Mouse (Mus musculus): ENCODE data around the gene Mapk6. TPM values are rescaled to one million over a fixed set of nuclear protein-coding genes. Genes with fewer than 3 reads are reported as not detected.
"Not testable (repeated sequence)": the region's sequence is repeated elsewhere in the genome, so short reads cannot be mapped to it uniquely, and the experiment has no call there.

Gene Mapk6
- total RNA-seq (2015): 64.2 and 65.1 TPM in 2 replicates
- total RNA-seq (2017): 50.3 and 53.6 TPM in 2 replicates

DNA sequence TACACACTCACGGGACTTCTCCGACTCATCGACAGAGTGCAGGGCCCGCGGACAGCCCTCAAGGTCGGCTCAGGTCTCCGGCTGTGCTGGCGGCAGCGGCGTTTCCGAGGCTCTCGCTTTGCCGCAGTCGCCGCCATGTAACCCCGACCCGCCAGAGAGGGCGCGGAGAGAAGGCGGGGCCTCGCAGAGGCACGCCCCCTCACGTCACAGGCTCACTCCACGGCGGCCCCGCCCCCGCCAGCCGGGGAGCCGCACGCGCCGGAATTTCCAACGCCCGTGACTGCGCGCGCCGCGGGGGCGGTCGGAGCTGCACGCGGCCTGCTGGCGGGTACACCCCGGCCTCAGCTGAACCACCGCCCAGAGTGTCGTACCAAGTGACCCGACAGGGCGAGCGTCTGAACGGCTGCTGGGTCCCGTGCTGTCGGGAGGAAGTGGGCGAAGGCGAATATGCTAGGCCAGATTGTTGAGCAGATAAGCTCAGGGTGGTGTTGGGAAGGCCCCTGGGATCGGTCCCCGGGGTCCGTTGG is at the start of gene Mapk6:
Gene Mapk6, minus strand, starts transcription at position 154 of the 527 bp plus-strand sequence.
- ATAC-seq (replicated peaks; ENCODE audit: poor library complexity): peak; percentile 71

DNA sequence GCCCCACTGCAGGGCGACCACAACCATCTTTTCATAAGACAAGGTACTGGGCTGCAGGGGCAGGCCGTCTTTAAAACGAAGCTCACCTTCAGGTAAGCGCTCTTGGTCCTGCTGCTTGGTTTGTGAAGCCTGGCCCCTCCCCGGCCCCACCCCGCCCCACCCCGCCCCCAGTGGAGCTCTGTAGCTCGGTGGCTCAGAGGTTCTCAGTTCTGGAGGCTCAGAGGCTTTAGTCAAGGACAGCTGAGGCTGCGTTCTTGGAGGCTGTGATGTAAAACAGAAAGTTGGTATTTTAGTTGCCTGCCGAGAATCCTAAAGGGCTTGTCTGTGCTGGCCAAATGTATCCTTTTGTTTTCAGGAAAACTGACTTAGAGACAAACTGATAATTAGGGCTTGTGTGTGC is 45.9 kb upstream of the Mapk6 start:
- no peak for ATAC-seq (replicated peaks; ENCODE audit: poor library complexity)

DNA sequence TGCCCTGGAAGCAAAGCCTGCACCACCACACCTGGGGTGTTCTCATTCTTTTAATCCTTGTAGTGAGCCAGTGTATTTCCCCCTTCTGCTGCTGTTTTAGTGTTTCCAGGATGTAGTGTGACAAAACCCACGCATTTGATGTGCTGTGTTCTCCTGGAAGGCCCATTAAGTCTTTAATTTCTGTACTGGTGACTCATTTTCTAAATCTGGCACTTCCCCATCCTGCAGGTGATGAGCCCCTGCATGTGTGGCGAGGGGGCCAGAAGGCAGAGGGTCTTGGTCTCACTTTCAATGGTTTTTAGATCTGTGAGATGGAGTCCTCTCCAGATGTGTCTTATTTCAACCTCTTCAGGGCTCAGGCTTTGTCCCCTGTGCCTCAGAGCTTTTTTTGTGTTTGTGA is 44.2 kb upstream of the Mapk6 start:
- ATAC-seq (replicated peaks; ENCODE audit: poor library complexity): no peak

DNA sequence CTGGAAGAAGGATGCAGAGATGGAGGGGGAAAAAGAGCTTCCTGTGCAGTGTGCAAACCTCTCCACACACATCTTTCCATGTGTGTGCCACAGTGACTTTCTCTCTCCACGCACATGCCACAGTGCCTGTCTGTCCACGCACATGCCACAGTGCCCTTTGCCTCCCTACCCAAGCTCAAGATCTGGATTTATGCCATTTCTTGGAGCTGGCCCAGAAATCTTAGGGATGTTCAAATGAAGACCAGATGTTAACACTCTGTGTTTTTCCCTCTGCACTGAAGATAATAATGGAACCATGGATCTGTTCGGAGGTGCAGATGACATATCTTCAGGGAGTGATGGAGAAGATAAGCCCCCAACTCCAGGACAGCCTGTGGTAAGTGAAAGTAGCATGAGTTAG is 38.2 kb upstream of the Mapk6 start:
- no peak for ATAC-seq (replicated peaks; ENCODE audit: poor library complexity)

DNA sequence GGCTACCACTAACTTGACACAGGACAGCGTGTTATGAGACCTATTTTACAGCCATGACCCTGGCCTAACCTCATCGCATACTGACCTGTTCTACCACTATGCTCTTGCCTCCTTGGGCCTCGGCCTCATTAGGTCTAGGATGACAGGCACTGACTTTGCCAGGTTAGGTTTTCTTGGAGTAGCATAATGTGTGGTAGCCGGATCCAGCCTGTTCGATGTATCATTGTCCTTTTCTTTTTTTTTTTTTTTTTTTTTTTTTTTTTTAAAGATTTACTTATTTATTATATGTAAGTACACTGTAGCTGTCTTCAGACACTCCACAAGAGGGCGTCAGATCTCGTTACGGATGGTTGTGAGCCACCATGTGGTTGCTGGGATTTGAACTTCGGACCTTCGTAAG is 36.8 kb upstream of the Mapk6 start:
- ATAC-seq (replicated peaks; ENCODE audit: poor library complexity): not testable (repeated sequence)

DNA sequence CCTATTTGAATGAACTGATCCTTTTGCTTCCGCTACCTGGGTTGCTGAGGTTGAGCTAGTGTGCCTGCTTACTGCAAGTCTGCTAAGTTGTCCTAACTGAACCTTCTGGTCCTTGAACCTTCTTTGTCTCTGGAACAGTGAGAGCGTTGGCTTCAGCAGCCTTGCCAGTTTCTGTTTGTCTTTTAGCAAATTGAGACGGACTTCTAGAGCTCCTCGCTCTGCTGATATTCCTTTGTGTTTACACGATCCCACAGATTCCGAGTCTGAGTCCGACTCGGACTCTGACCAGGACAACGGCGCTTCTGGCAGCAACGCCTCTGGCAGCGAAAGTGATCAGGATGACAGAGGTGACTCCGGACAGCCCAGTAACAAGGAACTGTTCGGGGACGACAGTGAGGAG is 35.2 kb upstream of the Mapk6 start:
- ATAC-seq (replicated peaks; ENCODE audit: poor library complexity): no peak

DNA sequence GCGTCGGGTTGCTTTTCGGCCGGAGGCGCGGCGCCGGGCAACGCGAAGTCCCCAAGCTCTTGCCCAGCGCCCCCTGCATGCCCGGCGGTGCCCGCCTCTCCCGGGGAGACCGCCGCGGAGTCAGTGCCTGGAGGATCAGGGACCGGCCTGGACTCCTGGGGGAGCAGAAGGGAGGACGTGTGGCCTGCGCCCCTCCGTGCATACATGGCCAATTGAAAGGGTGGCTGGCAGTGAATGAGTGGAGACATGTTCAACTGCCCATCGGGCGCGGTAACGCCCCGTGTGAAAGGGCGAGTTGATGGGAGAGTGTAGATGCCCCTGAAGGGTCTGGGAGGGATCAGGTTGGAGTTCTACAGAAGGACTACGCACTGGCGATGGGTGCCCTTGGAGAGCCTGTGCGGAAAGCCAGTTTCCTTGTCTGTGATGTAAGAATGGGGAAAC is 31.9 kb upstream of the Mapk6 start:
- peak; percentile 59 for ATAC-seq (replicated peaks; ENCODE audit: poor library complexity)

DNA sequence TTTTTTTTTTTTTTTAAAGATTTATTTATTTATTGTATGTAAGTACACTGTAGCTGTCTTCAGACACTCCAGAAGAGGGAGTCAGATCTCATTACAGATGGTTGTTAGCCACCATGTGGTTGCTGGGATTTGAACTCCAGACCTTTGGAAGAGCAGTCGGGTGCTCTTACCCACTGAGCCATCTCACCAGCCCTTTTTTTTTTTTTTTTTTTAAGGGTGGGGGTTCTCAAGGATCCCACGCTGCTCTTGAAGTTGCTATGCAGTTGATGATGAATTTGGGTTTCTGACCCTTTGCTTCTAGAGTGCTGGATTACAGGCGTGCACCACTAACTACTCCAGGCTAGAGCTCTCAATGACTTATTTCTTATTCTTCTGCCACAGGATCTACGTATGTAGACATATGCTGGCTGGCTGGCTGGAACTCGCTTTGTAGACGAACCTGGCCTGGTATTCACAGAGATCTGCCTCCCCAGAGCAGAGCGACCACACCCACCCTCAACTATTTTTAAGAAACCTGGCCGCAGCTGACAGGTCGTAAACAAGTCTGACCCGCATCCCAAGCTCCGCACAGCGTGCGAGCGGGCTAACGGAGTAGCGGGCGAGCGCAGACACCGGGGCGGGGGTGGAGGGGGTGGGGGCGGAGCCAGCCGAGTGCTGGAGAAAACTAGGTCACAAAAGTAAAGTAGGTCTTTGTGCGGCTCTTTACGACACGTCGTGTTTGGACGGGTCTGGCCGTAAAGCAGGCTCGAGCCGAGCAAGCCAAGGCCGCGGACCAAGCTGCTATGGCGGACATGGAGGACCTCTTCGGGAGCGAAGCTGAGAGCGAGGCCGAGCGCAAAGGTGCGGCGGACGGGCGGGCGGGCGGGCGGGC is 31.2 kb upstream of the Mapk6 start, which contains the start of gene Leo1:
Gene Leo1, plus strand, starts transcription at position 729 of the 871 bp plus-strand sequence.
- ATAC-seq (replicated peaks; ENCODE audit: poor library complexity): peak; percentile 90

DNA sequence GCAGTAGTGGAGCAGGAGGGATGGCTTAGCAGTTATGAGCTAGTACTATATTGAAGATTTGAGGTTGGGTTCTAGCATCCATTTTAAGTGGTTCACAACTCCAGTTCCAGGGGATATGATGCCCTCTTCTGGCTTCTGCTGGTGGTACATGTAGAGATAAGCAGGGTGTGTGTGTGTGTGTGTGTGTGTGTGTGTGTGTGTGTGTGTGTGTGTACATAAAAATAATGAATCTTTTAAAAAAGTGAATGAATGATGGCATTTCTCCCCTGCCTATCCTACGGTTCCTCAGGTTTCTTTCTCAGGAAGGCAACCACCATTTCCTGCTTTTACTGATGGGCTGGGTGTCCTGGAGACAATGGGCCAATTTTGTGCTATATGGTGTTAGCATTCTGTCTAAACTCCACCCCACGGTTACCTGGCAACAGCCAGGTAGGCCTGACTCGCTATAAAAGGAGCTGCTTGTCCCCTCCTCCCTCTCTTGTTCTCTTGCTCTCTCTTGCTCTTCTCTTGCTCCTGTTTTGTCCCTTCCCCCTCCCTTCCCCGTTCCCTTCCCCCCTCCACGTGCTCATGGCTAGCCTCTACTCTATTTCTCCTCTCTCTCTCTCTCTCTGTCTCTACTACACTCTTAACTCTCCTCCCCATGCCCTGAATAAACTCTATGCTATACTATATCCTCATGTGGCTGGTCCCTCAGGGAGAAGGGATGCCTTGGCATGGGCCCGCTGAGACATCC is 28.0 kb upstream of the Mapk6 start:
- ATAC-seq (replicated peaks; ENCODE audit: poor library complexity): peak; percentile 32

DNA sequence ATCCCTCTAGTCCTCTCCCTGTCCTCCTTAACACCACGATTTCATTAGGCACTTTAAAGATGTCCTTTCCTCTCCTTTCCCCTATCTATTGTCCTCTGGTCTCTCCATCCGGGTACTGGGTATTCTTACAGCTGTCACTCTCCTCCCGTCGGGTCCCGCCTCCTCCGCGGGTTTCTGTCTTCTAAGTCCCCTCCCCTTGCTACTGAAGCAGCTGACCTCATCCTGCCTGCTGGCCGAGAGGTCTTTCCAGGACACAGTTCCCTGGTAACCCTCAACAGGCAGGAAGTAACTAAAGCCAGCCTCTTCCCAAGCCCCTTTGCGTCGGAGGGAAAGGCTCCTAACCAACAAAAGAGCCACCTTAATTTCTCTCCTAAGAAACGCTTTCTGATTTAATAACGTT is 26.1 kb upstream of the Mapk6 start:
- peak; percentile 67 for ATAC-seq (replicated peaks; ENCODE audit: poor library complexity)

DNA sequence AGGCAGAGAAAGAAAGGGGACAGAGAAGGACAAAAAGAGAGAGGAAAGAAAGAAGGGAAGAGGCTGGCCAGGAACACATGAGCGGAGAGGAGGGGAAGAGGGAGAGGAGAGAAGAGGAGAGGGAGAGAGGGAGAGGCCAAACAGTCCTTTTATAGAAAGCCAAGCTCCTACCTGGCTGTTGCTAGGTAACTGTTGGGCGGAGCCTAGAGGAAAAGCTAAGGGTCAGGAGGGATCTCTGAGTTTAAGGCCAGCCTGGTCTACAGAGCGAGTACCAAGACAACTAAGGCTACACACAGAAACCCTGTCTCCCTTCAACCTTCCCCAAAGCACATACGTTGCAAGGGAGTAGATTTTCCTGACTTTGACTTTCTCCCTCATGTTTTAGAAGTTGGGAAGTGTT is 25.5 kb upstream of the Mapk6 start:
- no peak for ATAC-seq (replicated peaks; ENCODE audit: poor library complexity)

DNA sequence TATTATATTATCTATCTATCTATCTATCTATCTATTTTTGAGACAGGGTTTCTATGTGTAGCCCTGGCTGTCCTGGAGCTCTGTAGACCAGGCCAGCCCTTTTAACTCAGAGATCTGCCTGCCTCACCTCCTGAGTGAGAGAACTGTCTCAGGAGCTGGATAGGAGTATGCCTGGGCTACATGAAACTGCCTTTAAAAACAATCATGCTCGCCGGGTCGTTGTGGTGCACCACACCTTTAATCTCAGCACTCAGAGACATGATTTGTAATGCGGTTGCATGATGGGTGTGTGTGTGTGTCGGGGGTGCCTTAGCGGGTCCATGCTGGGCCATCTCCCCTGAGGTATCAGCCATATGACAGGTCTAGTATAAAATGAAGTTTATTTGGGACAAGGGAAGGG is 25.1 kb upstream of the Mapk6 start:
- no peak for ATAC-seq (replicated peaks; ENCODE audit: poor library complexity)

DNA sequence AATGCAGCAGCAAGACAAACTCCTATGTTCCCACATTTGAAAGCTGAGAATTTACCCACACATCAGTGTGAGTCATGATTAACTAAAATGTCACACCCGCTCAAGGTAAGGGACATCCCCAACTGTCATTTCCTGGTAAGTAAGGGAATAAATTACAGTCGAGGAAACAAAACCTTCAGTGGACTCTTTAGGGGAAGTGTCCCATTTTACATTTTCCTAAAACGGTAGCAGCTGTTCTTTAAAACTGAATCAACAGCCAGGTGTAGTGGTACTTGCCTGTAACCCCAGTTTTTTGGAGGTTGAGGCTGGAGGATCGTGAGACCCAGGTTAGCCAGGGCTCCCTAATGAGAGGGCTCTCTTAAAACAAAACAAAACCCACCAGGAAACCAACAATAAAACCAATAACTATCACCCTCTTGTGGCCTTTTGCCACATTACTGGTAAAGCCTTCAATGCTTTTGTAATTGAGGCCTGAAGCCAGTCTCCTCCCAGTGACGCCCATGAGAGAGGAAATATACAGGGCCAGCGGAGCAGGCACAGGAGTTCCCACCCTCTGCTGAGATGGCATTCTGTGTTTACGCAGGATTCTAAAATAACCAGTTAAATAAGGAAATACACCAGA is 24.5 kb upstream of the Mapk6 start:
- ATAC-seq (replicated peaks; ENCODE audit: poor library complexity): peak; percentile 70

DNA sequence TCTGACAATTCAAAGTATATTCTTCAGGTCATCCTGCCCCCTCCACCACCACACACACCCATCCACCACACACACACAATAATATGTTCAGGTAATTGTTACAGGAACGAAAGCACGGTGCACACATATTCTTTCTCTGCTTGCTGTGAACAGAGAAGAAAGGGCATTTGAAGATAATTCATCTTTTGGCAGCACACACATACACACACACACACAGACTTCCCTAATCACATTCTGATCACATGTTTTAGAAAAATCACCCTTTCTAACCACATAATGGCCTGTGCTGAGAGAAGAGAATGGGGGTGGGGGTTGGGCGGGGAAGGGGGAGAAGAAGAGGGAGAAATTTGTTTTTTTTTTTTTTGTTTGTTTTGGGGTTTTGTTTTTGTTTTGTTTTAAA is 22.9 kb upstream of the Mapk6 start:
- no peak for ATAC-seq (replicated peaks; ENCODE audit: poor library complexity)

DNA sequence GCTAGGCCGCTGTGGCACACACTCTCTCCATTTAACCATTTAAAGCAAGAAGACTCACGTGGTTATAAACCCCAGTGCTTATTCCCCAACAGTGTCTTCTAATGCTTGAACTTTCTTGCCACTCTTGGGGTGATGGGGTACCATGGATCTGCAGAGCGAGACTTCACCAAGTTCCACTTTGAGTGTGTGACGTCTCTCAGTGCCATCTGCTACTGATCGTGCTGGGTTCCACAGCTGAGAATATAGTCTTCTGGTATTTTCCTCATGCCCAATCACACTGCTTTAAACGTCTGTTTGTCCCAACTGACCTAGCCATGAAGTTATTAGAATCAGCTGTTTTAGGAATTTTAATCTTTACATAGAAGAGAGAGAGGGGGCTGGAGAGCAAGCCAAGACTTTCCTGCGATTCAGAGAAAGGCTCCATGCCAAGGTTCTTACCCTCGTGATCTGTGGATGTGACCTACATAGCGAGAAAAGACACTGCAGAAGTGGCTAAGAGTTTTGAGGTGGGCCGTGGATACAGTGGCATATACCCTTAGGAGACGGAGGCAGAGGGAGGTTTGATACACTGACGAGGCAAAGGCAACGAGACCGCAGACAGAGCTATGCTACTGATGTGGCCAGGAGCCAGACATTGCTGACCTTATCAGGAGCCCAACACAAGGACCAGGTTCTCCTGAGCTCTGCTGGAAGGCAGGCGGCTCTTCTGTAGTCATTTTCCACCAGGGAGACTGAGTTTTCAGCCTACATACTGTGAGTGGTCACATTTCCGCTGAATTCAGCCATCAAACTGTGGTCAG is 21.2 kb upstream of the Mapk6 start:
- peak; percentile 69 for ATAC-seq (replicated peaks; ENCODE audit: poor library complexity)

DNA sequence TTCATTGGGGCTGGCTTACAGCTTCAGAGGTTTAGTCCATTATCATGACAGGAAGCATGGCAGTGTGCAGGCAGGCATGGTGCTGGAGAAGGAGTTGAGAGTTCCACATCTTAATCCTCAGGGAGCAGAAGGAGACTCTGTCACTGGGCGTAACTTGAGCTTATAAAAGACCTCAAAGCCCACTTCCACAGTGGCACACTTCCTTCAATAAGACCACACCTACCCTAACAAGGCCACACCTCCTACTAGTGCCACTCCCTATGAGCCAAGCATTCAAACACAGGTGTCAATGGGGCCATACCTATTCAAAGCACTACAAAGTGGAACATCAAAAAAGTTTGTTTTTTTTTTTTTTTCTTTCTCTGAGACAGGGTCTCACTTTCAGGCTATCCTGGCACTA is 19.9 kb upstream of the Mapk6 start:
- no peak for ATAC-seq (replicated peaks; ENCODE audit: poor library complexity)

DNA sequence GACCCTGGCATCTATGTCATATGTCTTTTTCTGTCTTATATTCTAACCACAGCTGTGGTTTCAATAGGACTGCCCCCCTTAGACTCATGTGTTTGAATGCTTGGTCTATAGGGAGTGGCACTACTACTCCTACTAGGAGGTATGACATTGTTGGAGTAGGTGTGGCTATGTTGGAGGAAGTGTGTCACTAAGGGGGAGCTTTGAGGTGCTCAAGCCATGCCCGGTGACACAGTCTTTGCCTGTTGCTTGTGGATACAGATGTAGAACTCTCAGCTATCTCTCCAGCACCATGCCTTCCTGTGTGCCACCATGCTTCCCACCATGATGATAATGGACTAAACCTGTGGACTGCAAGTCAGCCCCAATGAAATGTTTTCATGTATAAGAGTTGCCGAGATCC is 19.2 kb upstream of the Mapk6 start:
- ATAC-seq (replicated peaks; ENCODE audit: poor library complexity): peak; percentile 33

DNA sequence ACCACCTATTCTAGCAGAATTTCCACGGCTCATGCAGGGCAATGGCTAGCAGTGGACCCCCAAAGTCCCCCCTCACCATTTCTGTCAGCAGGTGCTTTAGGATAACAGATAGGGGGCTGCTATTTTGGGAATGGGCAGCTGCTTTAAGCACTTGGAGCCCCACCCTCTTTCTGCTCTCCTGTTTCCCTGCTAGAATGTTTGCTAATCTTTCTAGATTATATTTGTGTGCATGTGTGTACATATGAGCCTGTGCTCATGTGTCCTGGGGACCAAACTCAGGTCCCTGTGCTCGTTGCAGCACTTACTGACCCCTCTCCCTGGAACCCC is 18.4 kb upstream of the Mapk6 start:
- no peak for ATAC-seq (replicated peaks; ENCODE audit: poor library complexity)

DNA sequence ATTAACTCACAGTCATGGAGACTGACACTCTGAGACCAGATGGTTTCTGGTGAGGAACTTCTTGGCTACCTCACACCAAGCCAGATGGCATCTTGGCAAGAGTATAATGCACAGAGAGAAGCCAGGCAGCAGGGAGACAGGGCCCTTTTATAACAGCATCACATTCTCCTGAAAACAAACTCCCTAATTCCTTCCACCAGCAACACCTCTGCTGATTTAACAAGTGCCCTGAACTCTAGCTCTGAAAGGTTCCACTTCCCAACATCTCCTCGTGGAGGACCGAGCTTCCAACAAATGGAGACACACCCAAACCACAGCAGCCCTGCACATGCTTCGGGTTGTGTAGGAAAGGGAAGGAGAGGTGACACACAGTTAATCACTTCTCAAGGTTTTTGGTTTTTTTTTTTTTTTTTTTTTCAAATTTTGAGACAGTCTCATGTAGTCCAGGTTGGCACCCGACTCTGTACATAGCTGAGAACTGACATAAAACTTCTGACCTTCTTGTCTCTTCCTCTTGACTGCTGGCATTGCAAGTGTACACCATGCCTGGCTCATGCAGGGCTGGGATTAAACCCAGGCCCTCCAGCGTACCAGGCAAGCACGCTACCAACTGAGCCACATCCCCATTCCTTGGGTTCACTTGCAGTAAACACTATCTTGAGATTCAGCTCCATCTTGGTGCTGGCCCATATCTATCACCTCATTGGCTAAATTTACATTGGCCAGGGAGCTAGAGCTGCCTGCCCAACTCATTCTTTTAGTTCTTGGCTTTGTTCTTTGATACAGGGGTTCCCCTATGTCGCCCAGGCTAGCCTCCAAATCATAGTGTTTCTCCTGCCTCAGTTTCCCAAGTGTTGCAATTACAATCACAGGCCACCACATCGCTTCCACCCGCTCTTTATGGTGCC is 17.8 kb upstream of the Mapk6 start:
- no peak for ATAC-seq (replicated peaks; ENCODE audit: poor library complexity)
